Mouse (Mus musculus) megakaryocyte, embryonic 14.5 days (primary cell): ENCODE measurements around the gene Gm21988. TPM values are rescaled to one million over a fixed set of nuclear protein-coding genes. Genes with fewer than 3 reads are reported as not detected.

Experiments used
- H3K27me3 ChIP-seq: replicated peaks from 2 replicates; pipeline ENCODE3; 2012; ENCODE audit warnings: inconsistent platforms
- H3K36me3 ChIP-seq: replicated peaks from 2 replicates; pipeline ENCODE3; 2012; ENCODE audit warnings: low read length, inconsistent platforms, mixed read lengths
- H3K4me1 ChIP-seq: 2 replicates; pipeline ENCODE4 v1.6.1; 2012; ENCODE audit warnings: inconsistent platforms
- H3K4me3 ChIP-seq: replicated peaks from 2 replicates; pipeline ENCODE3; 2012; ENCODE audit warnings: moderate library complexity, mild to moderate bottlenecking, inconsistent platforms
- H3K9me3 ChIP-seq: 2 replicates; pipeline ENCODE4 v1.6.1; 2012; ENCODE audit warnings: inconsistent platforms
- FLI1 ChIP-seq: IDR thresholded peaks from 2 replicates; pipeline ENCODE4 v1.6.1; 2012; ENCODE audit warnings: low read length, inconsistent platforms, mixed read lengths
- GATA1 ChIP-seq: IDR thresholded peaks from 3 replicates; pipeline ENCODE4 v1.6.1; 2012; ENCODE audit warnings: mixed read lengths, low read length, inconsistent platforms, borderline replicate concordance
- polyA plus RNA-seq: library from polyadenylated mRNA; stranded (reverse); fragments of >175 nt; gene quantifications from 2 replicates; pipeline ENCODE4 v1.2.3, GENCODE M21; 2012; ENCODE audit warnings: low replicate concordance; ENCODE audit not compliant: insufficient read depth

Gene Gm21988
- polyA plus RNA-seq, 1 experiment = 41.9 TPM

- Histone ChIP-seq H3K27me3 (no peaks in the 10 kb centered on the region), H3K9me3 (no peaks in the 10 kb centered on the region), H3K36me3 (peaks cover 64% of the 10 kb centered on the region), H3K4me1 (peaks cover 68% of the 10 kb centered on the region), H3K4me3 (peak overlapping the region; percentile 99)
- TF ChIP-seq FLI1 (no peak), GATA1 (no peak)
These were observed 814 bp downstream of the Gm21988 start for GRCm38 (mm10) chr11:70238591-70239440.

- no peak for TF ChIP-seq GATA1
- peak; percentile 79; the same call in 1 of the 2 replicates for TF ChIP-seq FLI1
These were observed 2.0 kb downstream of the Gm21988 start, which contains the start of gene 0610010K14Rik for GRCm38 (mm10) chr11:70237457-70238167. Gene 0610010K14Rik (minus strand): TSS chr11:70237914.

GRCm38 (mm10) chr11:70236717-70237116 lies 2.9 kb downstream of the Gm21988 start:
- peaks cover 71% of the 10 kb centered on the region for H3K4me1 ChIP-seq
- peaks cover 46% of the 10 kb centered on the region for H3K36me3 ChIP-seq
- TF ChIP-seq GATA1 (no peak), FLI1 (no peak)
- H3K9me3 ChIP-seq = no peaks in the 10 kb centered on the region
- H3K27me3 ChIP-seq = no peaks in the 10 kb centered on the region
- peak overlapping the region; percentile 99 for H3K4me3 ChIP-seq

More at GRCm38 (mm10) chr11:70237457-70238167, 2.0 kb downstream of the Gm21988 start, which contains the start of gene 0610010K14Rik:
- Histone ChIP-seq H3K27me3 (no peaks in the 10 kb centered on the region), H3K9me3 (no peaks in the 10 kb centered on the region), H3K4me3 (peak within 1 kb of the TSS; percentile 99), H3K4me1 (peaks cover 76% of the 10 kb centered on the region), H3K36me3 (peaks cover 55% of the 10 kb centered on the region)

- TF ChIP-seq FLI1 = no peak
- no peak for TF ChIP-seq GATA1
- H3K4me3 ChIP-seq = peak overlapping the region; percentile 51
- peaks cover 66% of the 10 kb centered on the region for H3K4me1 ChIP-seq
- peaks cover under 1% of the 10 kb centered on the region for H3K27me3 ChIP-seq
- H3K9me3 ChIP-seq = no peaks in the 10 kb centered on the region
- H3K36me3 ChIP-seq = peaks cover 42% of the 10 kb centered on the region
These were observed 4.3 kb downstream of the Gm21988 start for GRCm38 (mm10) chr11:70235254-70235900.

GRCm38 (mm10) chr11:70234497-70234896 lies 5.1 kb downstream of the Gm21988 start:
- Histone ChIP-seq H3K27me3 (peaks cover 9% of the 10 kb centered on the region), H3K36me3 (peaks cover 42% of the 10 kb centered on the region), H3K9me3 (no peaks in the 10 kb centered on the region), H3K4me1 (peaks cover 70% of the 10 kb centered on the region), H3K4me3 (peak overlapping the region; percentile 62)
- no peak for TF ChIP-seq GATA1
- TF ChIP-seq FLI1 = no peak

GRCm38 (mm10) chr11:70234037-70234436 lies 5.6 kb downstream of the Gm21988 start:
- H3K4me1 ChIP-seq = peaks cover 75% of the 10 kb centered on the region
- no peaks in the 10 kb centered on the region for H3K9me3 ChIP-seq
- peak overlapping the region; percentile 38 for H3K4me3 ChIP-seq
- H3K27me3 ChIP-seq = peaks cover 13% of the 10 kb centered on the region
- H3K36me3 ChIP-seq = peaks cover 42% of the 10 kb centered on the region
- TF ChIP-seq FLI1 = no peak
- no peak for TF ChIP-seq GATA1

- no peak overlapping the region for H3K4me3 ChIP-seq
- no peaks in the 10 kb centered on the region for H3K9me3 ChIP-seq
- no peak for TF ChIP-seq GATA1
- no peak for TF ChIP-seq FLI1
- H3K27me3 ChIP-seq = peaks cover 23% of the 10 kb centered on the region
- H3K4me1 ChIP-seq = peaks cover 81% of the 10 kb centered on the region
- peaks cover 32% of the 10 kb centered on the region for H3K36me3 ChIP-seq
These were observed 6.6 kb downstream of the Gm21988 start for GRCm38 (mm10) chr11:70233016-70233415.

- Histone ChIP-seq H3K4me1 (peaks cover 85% of the 10 kb centered on the region), H3K36me3 (peaks cover 29% of the 10 kb centered on the region), H3K9me3 (no peaks in the 10 kb centered on the region), H3K27me3 (peaks cover 23% of the 10 kb centered on the region), H3K4me3 (no peak overlapping the region)
- TF ChIP-seq GATA1 (no peak), FLI1 (no peak)
These were observed 7.1 kb downstream of the Gm21988 start for GRCm38 (mm10) chr11:70232546-70232945.

- Histone ChIP-seq H3K27me3 (peaks cover 28% of the 10 kb centered on the region), H3K9me3 (no peaks in the 10 kb centered on the region), H3K4me1 (peaks cover 82% of the 10 kb centered on the region), H3K4me3 (peak overlapping the region; percentile 89), H3K36me3 (peaks cover 14% of the 10 kb centered on the region)
- no peak for TF ChIP-seq GATA1
- TF ChIP-seq FLI1 = no peak
These were observed 9.3 kb downstream of the Gm21988 start for GRCm38 (mm10) chr11:70230239-70230727.
